Mouse (Mus musculus) forebrain, embryonic 11.5 days (tissue): ENCODE measurements around the gene Dis3l. TPM values are rescaled to one million over a fixed set of nuclear protein-coding genes. Genes with fewer than 3 reads are reported as not detected.
A peak's percentile ranks its signal among the peaks of the same experiment; 100 is the strongest.

Experiments
- ATAC-seq: fragments of 200-750 bp; cut with Nextera tagmentation; replicated peaks from 2 replicates; pipeline ENCODE4 v1.8.0; 2017; ENCODE audit warnings: moderate TSS enrichment; ENCODE audit not compliant: low FRiP score
- DNase-seq: peaks from one replicate; pipeline ENCODE4 v3.0.0-alpha.2; 2017; ENCODE audit warnings: low spot score
- H3K27ac ChIP-seq: fragments of 300-500 bp; sonication (generic); 2 replicates; pipeline ENCODE4 v1.5.1; 2014; ENCODE audit warnings: low read depth, low read length
- H3K27me3 ChIP-seq: fragments of 300-500 bp; sonication (generic); 2 replicates; pipeline ENCODE4 v1.6.1; 2014; ENCODE audit warnings: mild to moderate bottlenecking, low read length, mixed read lengths; ENCODE audit not compliant: control insufficient read depth, insufficient read depth
- H3K36me3 ChIP-seq: fragments of 300-500 bp; sonication (generic); 2 replicates; pipeline ENCODE4 v1.6.1; 2014; ENCODE audit warnings: mild to moderate bottlenecking, low read length, moderate library complexity, mixed read lengths; ENCODE audit not compliant: control insufficient read depth, insufficient read depth
- H3K4me1 ChIP-seq: fragments of 300-500 bp; sonication (generic); replicated peaks from 2 replicates; pipeline ENCODE4 v1.6.1; 2014; ENCODE audit warnings: low read length, mixed read lengths; ENCODE audit not compliant: control insufficient read depth, insufficient read depth
- H3K4me2 ChIP-seq: fragments of 300-500 bp; sonication (generic); 2 replicates; pipeline ENCODE4 v1.6.1; 2014; ENCODE audit warnings: low read depth, mild to moderate bottlenecking, low read length, moderate library complexity, mixed read lengths; ENCODE audit not compliant: severe bottlenecking
- H3K4me3 ChIP-seq: fragments of 300-500 bp; sonication (generic); 2 replicates; pipeline ENCODE4 v1.5.1; 2014; ENCODE audit warnings: low read depth, low read length
- H3K9ac ChIP-seq: fragments of 300-500 bp; sonication (generic); 2 replicates; pipeline ENCODE4 v1.6.1; 2014; ENCODE audit warnings: low read length
- H3K9me3 ChIP-seq: fragments of 300-500 bp; sonication (generic); 2 replicates; pipeline ENCODE4 v1.6.1; 2016; ENCODE audit warnings: low read length, mixed read lengths; ENCODE audit not compliant: control insufficient read depth
- WGBS: fragments of 180-500 bp; shearing (Covaris S2); extraction: QIAGEN DNeasy Blood & Tissue Kit; methylation state at CpG from one replicate; pipeline ENCODE4 v1.1.7; 2014; 5-methylcytosine and 5-hydroxymethylcytosine counted together
- polyA plus RNA-seq: library from polyadenylated mRNA; unstranded; fragments of >200 nt; fragmentation: Nextera tagmentation; extraction: Ambion mirVana; gene quantifications from 2 replicates; pipeline ENCODE4 v1.2.1, GENCODE M21; 2014

Dis3l gene
- polyA plus RNA-seq, 1 experiment from 2014 or later = 22.4 TPM

GRCm38 (mm10) chr9:64340351-64341253, 486 bp downstream of the Dis3l start:
- Histone ChIP-seq H3K9ac (peak overlapping the region; percentile 100), H3K36me3 (no peaks in the 10 kb centered on the region), H3K27ac (peak overlapping the region; percentile 98), H3K4me2 (peak overlapping the region; percentile 74), H3K4me1 (no peaks in the 10 kb centered on the region; the same call in 1 of the 2 replicates), H3K4me3 (peak overlapping the region; percentile 51), H3K27me3 (no peaks in the 10 kb centered on the region), H3K9me3 (no peaks in the 10 kb centered on the region)
- under 1% methylated on average over 85 of the region's 85 CpGs for WGBS
- DNase-seq (peak; percentile 89), ATAC-seq (peak; percentile 89)

GRCm38 (mm10) chr9:64339361-64339760, 1.7 kb downstream of the Dis3l start:
- WGBS = 27% methylated on average over 8 of the region's 8 CpGs
- Histone ChIP-seq H3K4me1 (no peaks in the 10 kb centered on the region; the same call in 1 of the 2 replicates), H3K4me2 (no peak overlapping the region), H3K36me3 (no peaks in the 10 kb centered on the region), H3K9ac (no peak overlapping the region), H3K4me3 (no peak overlapping the region), H3K27ac (no peak overlapping the region), H3K9me3 (no peaks in the 10 kb centered on the region), H3K27me3 (no peaks in the 10 kb centered on the region)
- ATAC-seq (no peak), DNase-seq (no peak)

- Histone ChIP-seq H3K27me3 (no peaks in the 10 kb centered on the region), H3K4me1 (no peaks in the 10 kb centered on the region; the same call in 1 of the 2 replicates), H3K4me2 (no peak overlapping the region), H3K27ac (no peak overlapping the region), H3K36me3 (no peaks in the 10 kb centered on the region), H3K9ac (no peak overlapping the region), H3K4me3 (no peak overlapping the region), H3K9me3 (no peaks in the 10 kb centered on the region)
- ATAC-seq = no peak
- WGBS = 92% methylated on average over 6 of the region's 6 CpGs
- no peak for DNase-seq
Measured at GRCm38 (mm10) chr9:64335825-64336224, 5.3 kb downstream of the Dis3l start.

- Histone ChIP-seq H3K4me1 (no peaks in the 10 kb centered on the region), H3K27me3 (no peaks in the 10 kb centered on the region), H3K9me3 (no peaks in the 10 kb centered on the region), H3K36me3 (peaks cover 2% of the 10 kb centered on the region; the same call in 1 of the 2 replicates), H3K27ac (no peak overlapping the region), H3K9ac (no peak overlapping the region), H3K4me3 (no peak overlapping the region), H3K4me2 (no peak overlapping the region)
- 98% methylated on average over 7 of the region's 7 CpGs for WGBS
- ATAC-seq (no peak), DNase-seq (no peak)
Measured at GRCm38 (mm10) chr9:64323976-64324375, 17.1 kb downstream of the Dis3l start.

- no peak for ATAC-seq
- Histone ChIP-seq H3K4me3 (no peak overlapping the region), H3K27ac (no peak overlapping the region), H3K27me3 (no peaks in the 10 kb centered on the region), H3K9me3 (no peaks in the 10 kb centered on the region), H3K36me3 (peaks cover 3% of the 10 kb centered on the region; the same call in 1 of the 2 replicates), H3K4me2 (no peak overlapping the region), H3K4me1 (no peaks in the 10 kb centered on the region), H3K9ac (no peak overlapping the region)
- 91% methylated on average over 5 of the region's 5 CpGs for WGBS
- no peak for DNase-seq
Measured at GRCm38 (mm10) chr9:64316986-64317385, 24.1 kb downstream of the Dis3l start.

GRCm38 (mm10) chr9:64314696-64315095, 26.4 kb downstream of the Dis3l start:
- no peak for ATAC-seq
- H3K27ac ChIP-seq = no peak overlapping the region
- no peak for DNase-seq
- H3K4me1 ChIP-seq = no peaks in the 10 kb centered on the region
- no peak overlapping the region for H3K9ac ChIP-seq
- H3K27me3 ChIP-seq = no peaks in the 10 kb centered on the region
- no peak overlapping the region for H3K4me2 ChIP-seq
- WGBS = 93% methylated on average over 6 of the region's 6 CpGs
- H3K36me3 ChIP-seq = peaks cover 3% of the 10 kb centered on the region; the same call in 1 of the 2 replicates
- H3K9me3 ChIP-seq = no peaks in the 10 kb centered on the region
- H3K4me3 ChIP-seq = no peak overlapping the region

- no peak overlapping the region for H3K27ac ChIP-seq
Measured at GRCm38 (mm10) chr9:64312128-64312527, 29.0 kb downstream of the Dis3l start.

GRCm38 (mm10) chr9:64310996-64311785, 29.9 kb downstream of the Dis3l start:
- Histone ChIP-seq H3K9ac (no peak overlapping the region), H3K4me3 (no peak overlapping the region), H3K27ac (no peak overlapping the region), H3K9me3 (no peaks in the 10 kb centered on the region), H3K36me3 (no peaks in the 10 kb centered on the region), H3K4me2 (no peak overlapping the region), H3K27me3 (no peaks in the 10 kb centered on the region), H3K4me1 (no peaks in the 10 kb centered on the region)
- DNase-seq (no peak), ATAC-seq (no peak)
- WGBS = 79% methylated on average over 16 of the region's 16 CpGs

More at GRCm38 (mm10) chr9:64312128-64312527, 29.0 kb downstream of the Dis3l start:
- H3K9me3 ChIP-seq = no peaks in the 10 kb centered on the region
- no peak overlapping the region for H3K4me2 ChIP-seq
- peaks cover 3% of the 10 kb centered on the region; the same call in 1 of the 2 replicates for H3K36me3 ChIP-seq
- no peak overlapping the region for H3K9ac ChIP-seq
- 30% methylated on average over 1 of the region's 1 CpGs for WGBS
- H3K4me1 ChIP-seq = no peaks in the 10 kb centered on the region
- H3K4me3 ChIP-seq = no peak overlapping the region
- no peak for DNase-seq
- no peak for ATAC-seq
- no peaks in the 10 kb centered on the region for H3K27me3 ChIP-seq
